Mouse (Mus musculus): ENCODE measurements around the gene C130032M10Rik.

DNA sequence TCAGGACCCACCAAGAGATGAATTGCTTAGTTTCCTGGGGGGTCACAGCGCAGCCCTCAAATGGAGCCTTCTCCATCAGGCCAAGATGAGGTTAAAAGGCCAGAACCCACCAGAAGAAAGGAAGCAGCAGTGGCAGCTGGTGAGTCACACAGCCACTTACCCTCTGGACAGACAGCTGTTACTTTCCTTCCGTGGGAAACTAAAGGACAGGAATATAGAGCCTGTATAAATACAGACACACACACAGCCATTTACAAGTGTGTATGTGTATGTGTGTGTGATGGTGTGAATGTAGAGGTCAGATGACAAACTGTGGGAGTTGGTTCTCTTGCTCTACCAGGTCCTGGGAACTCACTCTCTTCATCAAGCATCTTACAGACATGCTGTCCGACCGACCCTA lies 8.9 kb upstream of the C130032M10Rik start:
- no peak for TF ChIP-seq EP300 (IDR thresholded peaks at IDR 0.05)
- TF ChIP-seq CTCF (IDR thresholded peaks at IDR 0.05), result no peak
